Mouse (Mus musculus): ENCODE measurements around the gene Fkbp7.
"Not testable (repeated sequence)": the region's sequence is repeated elsewhere in the genome, so short reads cannot be mapped to it uniquely, and the experiment has no call there.

Gene Fkbp7

GRCm38 (mm10) chr2:76667200-76667599 lies 5.7 kb downstream of the Fkbp7 start:
- no peak for DNase-seq (ENCODE audit: low spot score in 2 of 2)

- DNase-seq (ENCODE audit: low spot score in 2 of 2): no peak
Observed at GRCm38 (mm10) chr2:76665531-76665930, 7.4 kb downstream of the Fkbp7 start.

GRCm38 (mm10) chr2:76659419-76659818 lies 13.5 kb downstream of the Fkbp7 start:
- no peak for DNase-seq (ENCODE audit: low spot score in 2 of 2)

GRCm38 (mm10) chr2:76658551-76658950 lies 14.4 kb downstream of the Fkbp7 start:
- DNase-seq (ENCODE audit: low spot score in 2 of 2): no peak

- DNase-seq (ENCODE audit: low spot score in 2 of 2): no peak
Observed at GRCm38 (mm10) chr2:76655982-76656381, 16.9 kb downstream of the Fkbp7 start.

- no peak for DNase-seq (ENCODE audit: low spot score in 2 of 2)
Observed at GRCm38 (mm10) chr2:76655444-76655843, 17.5 kb downstream of the Fkbp7 start.

- no peak for DNase-seq (ENCODE audit: low spot score in 2 of 2)
Observed at GRCm38 (mm10) chr2:76654646-76655045, 18.3 kb downstream of the Fkbp7 start.

- no peak for DNase-seq (ENCODE audit: low spot score in 2 of 2)
Observed at GRCm38 (mm10) chr2:76653070-76653469, 19.8 kb downstream of the Fkbp7 start.

- DNase-seq (ENCODE audit: low spot score in 2 of 2): no peak
Observed at GRCm38 (mm10) chr2:76648666-76649141, 24.2 kb downstream of the Fkbp7 start.

GRCm38 (mm10) chr2:76647883-76648570 lies 24.9 kb downstream of the Fkbp7 start, which contains the start of the genes Prkra and Pjvk:
TSS of gene Prkra (minus strand) at chr2:76648015.
TSS of gene Pjvk (plus strand) at chr2:76648476.
- peak; percentile 96 for DNase-seq (ENCODE audit: low spot score in 2 of 2)

- DNase-seq (ENCODE audit: low spot score in 2 of 2): no peak
Observed at GRCm38 (mm10) chr2:76647441-76647869, 25.5 kb downstream of the Fkbp7 start.

GRCm38 (mm10) chr2:76643801-76644200 lies 29.1 kb downstream of the Fkbp7 start:
- DNase-seq (ENCODE audit: low spot score in 2 of 2): no peak

GRCm38 (mm10) chr2:76639637-76640036 lies 33.3 kb downstream of the Fkbp7 start:
- no peak for DNase-seq (ENCODE audit: low spot score in 2 of 2)

GRCm38 (mm10) chr2:76631600-76631999 lies 41.3 kb downstream of the Fkbp7 start:
- DNase-seq (ENCODE audit: low spot score in 2 of 2): no peak

- DNase-seq (ENCODE audit: low spot score in 2 of 2): no peak
Observed at GRCm38 (mm10) chr2:76630293-76630692, 42.6 kb downstream of the Fkbp7 start.

GRCm38 (mm10) chr2:76622316-76622715 lies 50.6 kb downstream of the Fkbp7 start:
- not testable (repeated sequence) for DNase-seq (ENCODE audit: low spot score in 2 of 2)

GRCm38 (mm10) chr2:76621724-76622123 lies 51.2 kb downstream of the Fkbp7 start:
- no peak for DNase-seq (ENCODE audit: low spot score in 2 of 2)

- no peak for DNase-seq (ENCODE audit: low spot score in 2 of 2)
Observed at GRCm38 (mm10) chr2:76620188-76620587, 52.7 kb downstream of the Fkbp7 start.

- DNase-seq (ENCODE audit: low spot score in 2 of 2): peak in 1 of 2 experiments; percentile 6
Observed at GRCm38 (mm10) chr2:76618078-76618477, 54.8 kb downstream of the Fkbp7 start.

Data from heart, adult 9 months (tissue).